Mouse (Mus musculus) midbrain, embryonic 10.5 days (tissue): ENCODE measurements around the gene Uckl1. TPM values are rescaled to one million over a fixed set of nuclear protein-coding genes. Genes with fewer than 3 reads are reported as not detected.

Experiments used
- DNase-seq: peaks from one replicate; pipeline ENCODE4 v3.0.0-alpha.2; 2017; ENCODE audit warnings: low spot score
- H3K27ac ChIP-seq: fragments of 300-500 bp; sonication (generic); replicated peaks from 2 replicates; pipeline ENCODE4 v1.5.1; 2016; ENCODE audit warnings: mild to moderate bottlenecking
- H3K27me3 ChIP-seq: fragments of 300-500 bp; sonication (generic); 2 replicates; pipeline ENCODE4 v1.6.1; 2016; ENCODE audit warnings: low read depth, mild to moderate bottlenecking; ENCODE audit not compliant: poor library complexity, severe bottlenecking
- H3K36me3 ChIP-seq: fragments of 300-500 bp; sonication (generic); 2 replicates; pipeline ENCODE4 v1.6.1; 2016; ENCODE audit warnings: mild to moderate bottlenecking, moderate library complexity
- H3K4me1 ChIP-seq: fragments of 300-500 bp; sonication (generic); 2 replicates; pipeline ENCODE4 v1.6.1; 2016
- H3K4me3 ChIP-seq: fragments of 300-500 bp; sonication (generic); 2 replicates; pipeline ENCODE4 v1.5.1; 2016; ENCODE audit warnings: mild to moderate bottlenecking, moderate library complexity
- H3K9me3 ChIP-seq: fragments of 300-500 bp; sonication (generic); replicated peaks from 2 replicates; pipeline ENCODE4 v1.6.1; 2016; ENCODE audit warnings: mild to moderate bottlenecking
- WGBS: fragments of 180-500 bp; shearing (Covaris S2); methylation state at CpG from one replicate; pipeline ENCODE4 v1.1.7; 2016; 5-methylcytosine and 5-hydroxymethylcytosine counted together
- polyA plus RNA-seq: library from polyadenylated mRNA; unstranded; fragments of >200 nt; fragmentation: Nextera tagmentation; extraction: Ambion mirVana; gene quantifications from 2 replicates; pipeline ENCODE4 v1.2.1, GENCODE M21; 2016

The Uckl1 gene
- polyA plus RNA-seq, 1 experiment from 2014 or later, result 49.8 TPM

GRCm38 (mm10) chr2:181576613-181577012, 8.1 kb downstream of the Uckl1 start:
- DNase-seq, result no peak
- peaks cover 29% of the 10 kb centered on the region for H3K36me3 ChIP-seq
- no peaks in the 10 kb centered on the region for H3K9me3 ChIP-seq
- no peak overlapping the region for H3K27ac ChIP-seq
- no peak overlapping the region for H3K4me3 ChIP-seq
- H3K27me3 ChIP-seq, result no peaks in the 10 kb centered on the region
- peaks cover 18% of the 10 kb centered on the region for H3K4me1 ChIP-seq
- WGBS, result 89% methylated on average over 2 of the region's 2 CpGs

- WGBS, result 93% methylated on average over 7 of the region's 7 CpGs
- H3K36me3 ChIP-seq, result peaks cover 29% of the 10 kb centered on the region
- no peaks in the 10 kb centered on the region for H3K9me3 ChIP-seq
- H3K27me3 ChIP-seq, result no peaks in the 10 kb centered on the region
- H3K27ac ChIP-seq, result no peak overlapping the region
- peak; percentile 8 for DNase-seq
- no peak overlapping the region for H3K4me3 ChIP-seq
- H3K4me1 ChIP-seq, result peaks cover 6% of the 10 kb centered on the region; the same call in 1 of the 2 replicates
These were observed 9.7 kb downstream of the Uckl1 start for GRCm38 (mm10) chr2:181574921-181575545.

GRCm38 (mm10) chr2:181573961-181574360, 10.7 kb downstream of the Uckl1 start:
- 92% methylated on average over 9 of the region's 9 CpGs for WGBS
- H3K36me3 ChIP-seq, result peaks cover 29% of the 10 kb centered on the region
- no peak overlapping the region for H3K27ac ChIP-seq
- H3K27me3 ChIP-seq, result no peaks in the 10 kb centered on the region
- H3K4me3 ChIP-seq, result no peak overlapping the region
- DNase-seq, result no peak
- no peaks in the 10 kb centered on the region for H3K9me3 ChIP-seq
- 0 out of 2 replicates have a peak, but pooled peaks cover 6% of the 10 kb centered on the region for H3K4me1 ChIP-seq

GRCm38 (mm10) chr2:181572921-181573920, 11.5 kb downstream of the Uckl1 start:
- Histone ChIP-seq H3K27me3 (no peaks in the 10 kb centered on the region), H3K9me3 (no peaks in the 10 kb centered on the region), H3K36me3 (peaks cover 29% of the 10 kb centered on the region), H3K27ac (no peak overlapping the region), H3K4me1 (0 out of 2 replicates have a peak, but pooled peaks cover 6% of the 10 kb centered on the region), H3K4me3 (no peak overlapping the region)
- 93% methylated on average over 15 of the region's 15 CpGs for WGBS
- peak; percentile 9 for DNase-seq

GRCm38 (mm10) chr2:181571941-181572670, 12.6 kb downstream of the Uckl1 start:
- H3K27ac ChIP-seq, result no peak overlapping the region
- peaks cover 29% of the 10 kb centered on the region for H3K36me3 ChIP-seq
- no peak overlapping the region for H3K4me3 ChIP-seq
- H3K4me1 ChIP-seq, result 0 out of 2 replicates have a peak, but pooled peaks cover 3% of the 10 kb centered on the region
- peak; percentile 8 for DNase-seq
- 90% methylated on average over 11 of the region's 11 CpGs for WGBS
- H3K27me3 ChIP-seq, result no peaks in the 10 kb centered on the region
- no peaks in the 10 kb centered on the region for H3K9me3 ChIP-seq

GRCm38 (mm10) chr2:181570921-181571595, 13.6 kb downstream of the Uckl1 start:
- Histone ChIP-seq H3K27me3 (no peaks in the 10 kb centered on the region), H3K9me3 (no peaks in the 10 kb centered on the region), H3K36me3 (peaks cover 29% of the 10 kb centered on the region), H3K27ac (no peak overlapping the region), H3K4me3 (no peak overlapping the region), H3K4me1 (0 out of 2 replicates have a peak, but pooled peaks cover 3% of the 10 kb centered on the region)
- 71% methylated on average over 6 of the region's 6 CpGs for WGBS
- DNase-seq, result no peak

GRCm38 (mm10) chr2:181570375-181570774, 14.3 kb downstream of the Uckl1 start:
- H3K36me3 ChIP-seq, result peaks cover 29% of the 10 kb centered on the region
- H3K9me3 ChIP-seq, result no peaks in the 10 kb centered on the region
- DNase-seq, result no peak
- H3K27ac ChIP-seq, result no peak overlapping the region
- 0 out of 2 replicates have a peak, but pooled peaks cover 3% of the 10 kb centered on the region for H3K4me1 ChIP-seq
- WGBS, result 93% methylated on average over 8 of the region's 8 CpGs
- H3K4me3 ChIP-seq, result no peak overlapping the region
- H3K27me3 ChIP-seq, result no peaks in the 10 kb centered on the region

- no peak for DNase-seq
- Histone ChIP-seq H3K27ac (no peak overlapping the region), H3K36me3 (peaks cover 29% of the 10 kb centered on the region), H3K4me1 (0 out of 2 replicates have a peak, but pooled peaks cover 3% of the 10 kb centered on the region), H3K9me3 (no peaks in the 10 kb centered on the region), H3K27me3 (no peaks in the 10 kb centered on the region), H3K4me3 (no peak overlapping the region)
- 94% methylated on average over 10 of the region's 10 CpGs for WGBS
These were observed 14.8 kb downstream of the Uckl1 start for GRCm38 (mm10) chr2:181569856-181570255.

- Histone ChIP-seq H3K27ac (no peak overlapping the region), H3K27me3 (no peaks in the 10 kb centered on the region), H3K4me1 (0 out of 2 replicates have a peak, but pooled peaks cover 3% of the 10 kb centered on the region), H3K36me3 (peaks cover 16% of the 10 kb centered on the region), H3K4me3 (no peak overlapping the region), H3K9me3 (no peaks in the 10 kb centered on the region)
- DNase-seq, result no peak
- WGBS, result 81% methylated on average over 7 of the region's 7 CpGs
These were observed 16.3 kb downstream of the Uckl1 start for GRCm38 (mm10) chr2:181568272-181569008.

GRCm38 (mm10) chr2:181567338-181567737, 17.4 kb downstream of the Uckl1 start:
- DNase-seq, result no peak
- peaks cover 5% of the 10 kb centered on the region for H3K36me3 ChIP-seq
- no peak overlapping the region for H3K27ac ChIP-seq
- H3K9me3 ChIP-seq, result no peaks in the 10 kb centered on the region
- WGBS, result 88% methylated on average over 3 of the region's 3 CpGs
- H3K4me3 ChIP-seq, result no peak overlapping the region
- H3K4me1 ChIP-seq, result 0 out of 2 replicates have a peak, but pooled peaks cover 3% of the 10 kb centered on the region
- H3K27me3 ChIP-seq, result no peaks in the 10 kb centered on the region

- Histone ChIP-seq H3K4me1 (no peaks in the 10 kb centered on the region), H3K27me3 (no peaks in the 10 kb centered on the region), H3K4me3 (no peak overlapping the region), H3K36me3 (peaks cover 61% of the 10 kb centered on the region), H3K27ac (no peak overlapping the region), H3K9me3 (no peaks in the 10 kb centered on the region)
- DNase-seq, result no peak
These were observed 30.9 kb downstream of the Uckl1 start for GRCm38 (mm10) chr2:181553772-181554171.
